Mouse (Mus musculus) E14TG2a.4 (cell line): ENCODE measurements around the gene Taf1b.

ENCODE experiments used
- CTCF ChIP-seq: conservative IDR thresholded peaks from 2 replicates; pipeline ENCODE4 v1.5.1; 2014; ENCODE audit warnings: low read length
- NANOG ChIP-seq: IDR thresholded peaks from 2 replicates; pipeline ENCODE4 v1.6.1; 2014; ENCODE audit warnings: borderline replicate concordance, low read length, mixed read lengths

DNA sequence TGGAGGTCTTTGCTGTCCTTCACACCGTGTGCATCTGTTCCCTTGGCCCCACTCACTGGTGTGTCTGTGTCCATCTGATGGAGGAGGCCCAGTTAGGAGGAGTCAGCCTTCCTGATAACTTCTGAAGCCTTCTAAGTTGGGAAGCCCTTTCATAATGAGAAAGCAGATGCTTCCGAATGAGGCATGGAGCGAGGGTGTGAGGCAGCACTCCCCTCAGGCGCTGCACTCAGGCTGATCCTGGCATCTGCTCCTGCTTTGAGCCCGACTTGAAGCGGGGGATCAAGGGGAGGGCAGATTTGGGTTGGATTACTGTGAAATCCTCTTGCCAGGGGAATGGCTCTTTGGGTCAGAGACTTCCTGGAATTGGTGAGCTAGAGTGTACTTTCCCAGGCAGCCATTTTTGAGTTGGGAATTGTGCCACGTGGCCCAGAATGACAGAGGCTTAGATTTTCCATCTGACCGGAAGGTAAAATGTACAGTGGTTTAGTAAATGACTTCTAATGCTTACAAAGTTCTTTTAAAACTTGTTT, 101.3 kb downstream of the Taf1b start:
- TF ChIP-seq CTCF (no peak), NANOG (no peak)
